Mouse (Mus musculus): ENCODE data around the gene Aff3. TPM values are rescaled to one million over a fixed set of nuclear protein-coding genes. Genes with fewer than 3 reads are reported as not detected.

Gene Aff3
- polyA plus RNA-seq, 1 experiment: 2.2 TPM

DNA sequence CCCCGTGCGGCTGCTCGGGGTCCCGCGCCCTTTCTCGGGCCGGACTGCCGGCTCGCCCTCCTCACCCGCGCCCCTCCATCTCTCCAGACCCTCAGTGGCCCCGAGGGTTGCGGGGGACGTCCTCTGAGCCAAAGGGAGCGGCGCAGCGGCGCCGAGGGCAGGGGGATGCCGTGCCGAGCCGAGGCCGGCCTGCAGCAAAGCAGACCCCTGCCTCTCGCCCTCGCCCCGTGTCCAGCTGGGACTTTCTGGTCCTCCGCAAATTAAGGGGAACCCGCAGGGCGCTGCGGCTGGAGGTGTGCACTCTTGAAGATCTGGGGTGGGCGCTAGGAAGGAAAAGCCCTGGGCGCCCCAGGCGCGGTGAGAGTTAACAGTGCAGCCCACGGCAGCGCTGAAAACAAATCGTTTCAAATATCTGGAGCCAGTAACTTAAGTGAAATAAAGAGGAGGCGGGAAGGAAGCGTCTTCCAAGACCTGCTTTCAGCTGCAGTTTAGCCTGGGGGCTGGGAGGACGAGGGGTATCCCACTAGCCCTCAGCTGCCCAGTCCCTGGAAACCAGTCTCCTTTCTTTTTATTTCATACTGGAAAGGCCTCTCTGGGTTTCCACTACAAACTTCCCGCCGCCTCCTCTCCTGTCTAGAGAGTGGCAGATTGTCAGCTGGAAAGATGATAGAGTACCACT, 36.9 kb downstream of the Aff3 start:
- no peak overlapping the region for H3K27ac ChIP-seq (ENCODE audit: insufficient read depth, low read depth, low read length)
- H3K4me1 ChIP-seq (ENCODE audit: control insufficient read depth, insufficient read depth, low read length): no peaks in the 10 kb centered on the region
- WGBS: 3% methylated on average over 42 of the region's 42 CpGs
- TF ChIP-seq CTCF (conservative IDR thresholded peaks at IDR 0.05; ENCODE audit: insufficient read depth, insufficient read length, low read depth, low read length) (no peak), POLR2A (IDR thresholded peaks at IDR 0.05; ENCODE audit: low read depth, low read length) (no peak)
- no peak for DNase-seq
- no peaks in the 10 kb centered on the region for H3K36me3 ChIP-seq (ENCODE audit: control insufficient read depth, insufficient read depth, low read length)
- H3K4me3 ChIP-seq (ENCODE audit: insufficient read depth, low read depth, low read length): peak overlapping the region; percentile 42
- peaks cover 7% of the 10 kb centered on the region; the same call in 1 of the 2 replicates for H3K27me3 ChIP-seq (replicated peaks; ENCODE audit: control insufficient read depth, insufficient read depth, low read length)

DNA sequence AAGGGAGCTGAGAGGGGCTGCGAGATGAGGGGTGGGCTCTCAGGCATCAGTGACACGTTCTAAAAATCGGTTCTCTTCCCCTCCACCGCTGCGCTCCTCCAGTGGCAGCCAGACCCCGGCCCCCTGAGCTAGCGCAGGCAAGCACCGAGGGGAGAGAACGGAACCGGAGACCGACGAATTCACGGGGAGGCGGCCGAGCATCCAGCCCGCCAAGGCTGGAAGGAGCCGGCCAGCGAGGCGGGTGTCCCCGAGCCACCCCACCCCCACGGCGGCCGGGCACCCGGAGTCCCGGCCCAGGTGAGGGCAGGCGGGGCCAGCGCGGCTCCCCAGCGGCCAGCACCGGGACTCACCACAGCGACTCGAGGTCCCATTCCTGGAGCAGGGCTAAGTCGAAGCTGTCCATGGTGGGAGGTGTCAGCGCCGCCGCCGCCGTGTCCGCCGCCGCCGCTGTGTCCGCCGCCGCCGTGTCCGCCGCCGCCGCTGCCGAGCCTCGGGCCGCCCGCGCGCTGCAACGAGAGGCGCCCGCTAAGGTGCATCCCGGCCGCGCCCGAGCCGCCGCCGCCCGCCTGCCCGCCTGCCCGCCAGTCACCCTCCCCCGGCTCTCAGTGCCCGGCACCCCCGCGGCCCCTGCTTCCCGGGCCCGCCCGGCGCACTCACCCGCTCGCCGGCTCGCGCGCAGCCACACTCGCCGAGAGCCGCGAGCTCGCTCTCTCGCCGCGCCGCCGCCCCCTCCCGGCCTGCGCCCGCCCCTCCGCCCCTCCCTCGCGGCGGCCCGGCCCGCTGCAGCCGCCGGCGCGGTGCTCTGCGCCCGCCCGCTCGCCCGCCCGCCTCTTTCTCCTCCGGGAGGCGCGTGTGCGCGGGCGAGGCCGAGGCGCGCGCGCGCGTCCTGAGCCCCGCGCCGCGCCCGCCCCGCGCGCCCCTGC, 37.8 kb downstream of the Aff3 start:
- Histone ChIP-seq H3K4me3 (ENCODE audit: insufficient read depth, low read depth, low read length) (peak overlapping the region; percentile 42), H3K27me3 (replicated peaks; ENCODE audit: control insufficient read depth, insufficient read depth, low read length) (peaks cover 7% of the 10 kb centered on the region; the same call in 1 of the 2 replicates), H3K27ac (ENCODE audit: insufficient read depth, low read depth, low read length) (no peak overlapping the region), H3K36me3 (ENCODE audit: control insufficient read depth, insufficient read depth, low read length) (no peaks in the 10 kb centered on the region), H3K4me1 (ENCODE audit: control insufficient read depth, insufficient read depth, low read length) (no peaks in the 10 kb centered on the region)
- DNase-seq: peak; percentile 27
- 5% methylated on average over 125 of the region's 133 CpGs for WGBS
- no peak for TF ChIP-seq CTCF (conservative IDR thresholded peaks at IDR 0.05; ENCODE audit: insufficient read depth, insufficient read length, low read depth, low read length)
- no peak for TF ChIP-seq POLR2A (IDR thresholded peaks at IDR 0.05; ENCODE audit: low read depth, low read length)

DNA sequence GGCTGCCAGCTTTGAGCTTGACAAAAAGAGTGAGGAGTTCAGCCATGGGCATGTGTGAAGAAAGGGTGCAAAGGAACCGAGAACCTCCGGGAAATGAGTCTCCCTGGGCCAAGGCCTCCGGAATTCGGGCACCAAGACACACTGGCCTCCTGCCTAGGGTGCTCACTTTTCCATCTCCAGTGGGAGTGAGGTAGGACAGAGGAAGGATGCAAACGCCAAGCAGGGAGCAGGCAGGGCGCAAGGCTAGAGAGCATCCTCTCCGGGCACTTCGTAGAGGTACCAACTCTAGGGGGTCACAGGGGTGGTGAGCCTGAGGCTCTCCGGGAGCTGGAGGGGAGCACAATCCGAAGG, 38.4 kb downstream of the Aff3 start:
- Histone ChIP-seq H3K4me1 (ENCODE audit: control insufficient read depth, insufficient read depth, low read length) (no peaks in the 10 kb centered on the region), H3K4me3 (ENCODE audit: insufficient read depth, low read depth, low read length) (peak overlapping the region; percentile 42), H3K27me3 (replicated peaks; ENCODE audit: control insufficient read depth, insufficient read depth, low read length) (peaks cover 7% of the 10 kb centered on the region; the same call in 1 of the 2 replicates), H3K27ac (ENCODE audit: insufficient read depth, low read depth, low read length) (no peak overlapping the region), H3K36me3 (ENCODE audit: control insufficient read depth, insufficient read depth, low read length) (no peaks in the 10 kb centered on the region)
- WGBS: 7% methylated on average over 10 of the region's 10 CpGs
- DNase-seq: no peak
- no peak for TF ChIP-seq POLR2A (IDR thresholded peaks at IDR 0.05; ENCODE audit: low read depth, low read length)
- no peak for TF ChIP-seq CTCF (conservative IDR thresholded peaks at IDR 0.05; ENCODE audit: insufficient read depth, insufficient read length, low read depth, low read length)

DNA sequence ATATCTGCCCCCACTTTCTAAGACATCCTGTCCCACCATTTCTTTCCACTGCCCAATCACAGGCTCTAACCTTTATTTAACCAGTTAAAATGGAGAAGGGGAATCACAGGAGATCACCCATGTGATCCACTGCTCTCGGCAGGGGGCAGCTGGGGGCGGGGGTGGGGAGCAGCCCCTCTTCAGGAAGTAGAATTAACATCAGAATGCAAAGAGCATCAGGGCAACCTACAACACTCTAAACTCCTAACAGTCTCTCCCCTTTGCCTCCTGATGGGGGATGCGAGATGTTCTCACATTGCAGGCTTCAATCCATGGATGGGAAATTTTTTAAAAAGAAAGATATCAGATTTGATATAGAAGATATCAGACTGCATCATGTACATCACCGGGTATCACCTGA, 42.9 kb downstream of the Aff3 start:
- Histone ChIP-seq H3K27me3 (replicated peaks; ENCODE audit: control insufficient read depth, insufficient read depth, low read length) (no peaks in the 10 kb centered on the region), H3K27ac (ENCODE audit: insufficient read depth, low read depth, low read length) (no peak overlapping the region), H3K36me3 (ENCODE audit: control insufficient read depth, insufficient read depth, low read length) (no peaks in the 10 kb centered on the region), H3K4me1 (ENCODE audit: control insufficient read depth, insufficient read depth, low read length) (no peaks in the 10 kb centered on the region), H3K4me3 (ENCODE audit: insufficient read depth, low read depth, low read length) (no peak overlapping the region)
- 63% methylated on average over 4 of the region's 4 CpGs for WGBS
- no peak for TF ChIP-seq CTCF (conservative IDR thresholded peaks at IDR 0.05; ENCODE audit: insufficient read depth, insufficient read length, low read depth, low read length)
- TF ChIP-seq POLR2A (IDR thresholded peaks at IDR 0.05; ENCODE audit: low read depth, low read length): no peak
- no peak for DNase-seq

DNA sequence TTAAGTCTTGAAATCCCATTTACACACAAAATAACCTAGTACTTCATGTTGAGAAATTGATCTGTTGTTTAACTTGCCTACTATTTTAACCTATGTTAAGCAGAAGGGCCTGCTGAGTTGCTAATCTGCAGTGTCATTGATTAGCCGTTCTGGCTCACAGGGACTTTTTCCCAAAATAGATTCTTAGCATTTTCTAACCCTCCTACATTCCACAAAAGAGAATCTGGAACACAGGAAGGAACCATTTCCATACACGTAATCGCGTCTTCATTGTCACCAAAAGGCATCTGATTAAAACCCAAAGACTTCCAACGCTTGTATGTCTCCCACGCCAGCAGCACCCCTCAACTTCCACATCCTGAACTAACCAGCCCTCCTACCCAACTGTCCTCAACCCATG, 44.4 kb downstream of the Aff3 start:
- Histone ChIP-seq H3K27me3 (replicated peaks; ENCODE audit: control insufficient read depth, insufficient read depth, low read length) (no peaks in the 10 kb centered on the region), H3K4me3 (ENCODE audit: insufficient read depth, low read depth, low read length) (no peak overlapping the region), H3K36me3 (ENCODE audit: control insufficient read depth, insufficient read depth, low read length) (no peaks in the 10 kb centered on the region), H3K27ac (ENCODE audit: insufficient read depth, low read depth, low read length) (no peak overlapping the region), H3K4me1 (ENCODE audit: control insufficient read depth, insufficient read depth, low read length) (no peaks in the 10 kb centered on the region)
- no peak for DNase-seq
- no peak for TF ChIP-seq CTCF (conservative IDR thresholded peaks at IDR 0.05; ENCODE audit: insufficient read depth, insufficient read length, low read depth, low read length)
- no peak for TF ChIP-seq POLR2A (IDR thresholded peaks at IDR 0.05; ENCODE audit: low read depth, low read length)
- WGBS: 84% methylated on average over 6 of the region's 6 CpGs

DNA sequence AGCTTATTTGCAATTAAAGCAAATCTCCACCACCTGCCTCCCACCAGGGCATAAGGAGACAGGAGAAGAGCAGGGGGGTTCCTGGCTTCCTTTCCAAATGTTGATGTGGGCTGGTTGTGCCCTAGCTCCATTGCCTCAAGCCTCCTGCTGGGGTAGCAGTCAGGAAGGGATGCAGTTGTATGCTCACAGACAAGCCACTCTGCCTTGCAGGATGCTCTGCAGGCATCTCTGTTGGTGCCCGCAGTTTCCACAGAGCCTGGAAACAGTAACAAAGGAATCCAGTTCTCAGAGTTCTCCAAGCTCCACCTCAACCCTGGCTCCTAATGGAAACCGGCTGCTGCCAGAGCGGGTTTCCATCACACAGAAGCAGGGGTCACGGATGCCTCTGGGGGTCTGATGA, 58.0 kb downstream of the Aff3 start:
- Histone ChIP-seq H3K27ac (ENCODE audit: insufficient read depth, low read depth, low read length) (no peak overlapping the region), H3K27me3 (replicated peaks; ENCODE audit: control insufficient read depth, insufficient read depth, low read length) (no peaks in the 10 kb centered on the region), H3K4me3 (ENCODE audit: insufficient read depth, low read depth, low read length) (no peak overlapping the region), H3K4me1 (ENCODE audit: control insufficient read depth, insufficient read depth, low read length) (no peaks in the 10 kb centered on the region), H3K36me3 (ENCODE audit: control insufficient read depth, insufficient read depth, low read length) (no peaks in the 10 kb centered on the region)
- WGBS: 80% methylated on average over 4 of the region's 4 CpGs
- no peak for DNase-seq
- no peak for TF ChIP-seq CTCF (conservative IDR thresholded peaks at IDR 0.05; ENCODE audit: insufficient read depth, insufficient read length, low read depth, low read length)
- TF ChIP-seq POLR2A (IDR thresholded peaks at IDR 0.05; ENCODE audit: low read depth, low read length): no peak

DNA sequence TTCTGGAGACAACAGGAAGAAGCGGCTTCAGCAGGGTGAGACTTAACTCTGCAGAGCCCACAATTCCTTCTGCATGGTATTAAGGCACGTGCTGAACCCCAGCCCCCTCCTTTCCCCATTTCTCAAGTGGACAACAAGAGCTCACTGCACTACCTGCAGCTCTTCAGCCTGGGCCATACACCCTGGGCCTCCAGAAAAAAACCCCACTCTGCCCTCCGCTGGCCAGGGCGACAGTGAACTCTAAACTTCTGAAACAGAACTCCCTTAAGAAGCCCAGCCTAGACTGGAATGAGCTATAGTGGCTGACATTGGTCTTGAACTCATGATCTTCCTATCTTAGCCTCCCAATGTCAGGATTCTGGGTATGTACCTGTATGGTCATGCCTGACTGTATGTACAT, 59.3 kb downstream of the Aff3 start:
- Histone ChIP-seq H3K4me3 (ENCODE audit: insufficient read depth, low read depth, low read length) (no peak overlapping the region), H3K4me1 (ENCODE audit: control insufficient read depth, insufficient read depth, low read length) (no peaks in the 10 kb centered on the region)
- 84% methylated on average over 4 of the region's 4 CpGs for WGBS

More for the DNA sequence above, 59.3 kb downstream of the Aff3 start:
- no peak for TF ChIP-seq CTCF (conservative IDR thresholded peaks at IDR 0.05; ENCODE audit: insufficient read depth, insufficient read length, low read depth, low read length)
- no peak for TF ChIP-seq POLR2A (IDR thresholded peaks at IDR 0.05; ENCODE audit: low read depth, low read length)
- Histone ChIP-seq H3K27ac (ENCODE audit: insufficient read depth, low read depth, low read length) (no peak overlapping the region), H3K36me3 (ENCODE audit: control insufficient read depth, insufficient read depth, low read length) (no peaks in the 10 kb centered on the region), H3K27me3 (replicated peaks; ENCODE audit: control insufficient read depth, insufficient read depth, low read length) (no peaks in the 10 kb centered on the region)
- DNase-seq: no peak
